Mouse (Mus musculus): ENCODE data around the gene Sacs.

DNA sequence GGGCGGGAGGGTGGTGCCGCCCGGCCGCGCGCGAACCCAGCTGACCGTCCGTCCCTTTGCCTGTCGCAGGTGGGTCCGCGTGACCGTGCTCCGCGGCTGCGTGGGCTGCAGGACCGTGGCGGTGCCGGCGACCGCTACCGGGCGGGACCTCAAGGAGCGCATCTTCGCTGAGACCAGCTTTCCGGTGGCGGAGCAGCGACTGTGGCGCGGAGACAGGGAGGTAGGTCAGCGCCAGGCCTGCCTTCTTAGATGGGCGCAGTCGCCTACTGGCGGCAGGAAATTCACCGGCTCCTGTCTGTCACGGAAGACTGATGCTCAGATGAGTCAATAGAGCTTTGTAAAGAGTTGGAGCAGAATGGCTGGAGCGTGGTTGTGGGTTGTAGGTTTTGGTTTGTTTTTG lies 35.0 kb downstream of the Sacs start:
- TF ChIP-seq MYOG (IDR thresholded peaks at IDR 0.05; ENCODE audit: control insufficient read depth, extremely low read depth, insufficient read length) (no peak), CEBPB (IDR thresholded peaks at IDR 0.05; ENCODE audit: low read depth) (no peak), USF1 (IDR thresholded peaks at IDR 0.05; ENCODE audit: low read depth) (no peak), MAX (IDR thresholded peaks at IDR 0.05) (peak; percentile 29), MYOD1 (IDR thresholded peaks at IDR 0.05; ENCODE audit: control insufficient read depth, insufficient read length, low read depth) (no peak), CTCF (IDR thresholded peaks at IDR 0.05; ENCODE audit: control insufficient read depth, insufficient read depth, insufficient read length) (no peak)

All from C2C12 (cell line).